Mouse (Mus musculus): Measurements from ENCODE around the gene Nckap5.

GRCm38 (mm10) chr1:126802405-126802804, 28.2 kb downstream of the Nckap5 start:
- TF ChIP-seq CTCF (IDR thresholded peaks at IDR 0.05; ENCODE audit: insufficient read depth, low read length) (no peak), POLR2A (IDR thresholded peaks at IDR 0.05; ENCODE audit: borderline replicate concordance, extremely low read depth, low read depth, low read length) (no peak)
